Mouse (Mus musculus) right cerebral cortex, postnatal 25 days (tissue): ENCODE data around the gene Itfg1.
"Not testable (repeated sequence)": the region's sequence is repeated elsewhere in the genome, so short reads cannot be mapped to it uniquely, and the experiment has no call there.

Source experiments
- DNase-seq: peaks from one replicate; pipeline ENCODE4 v3.0.0; 2022

The Itfg1 gene

DNA sequence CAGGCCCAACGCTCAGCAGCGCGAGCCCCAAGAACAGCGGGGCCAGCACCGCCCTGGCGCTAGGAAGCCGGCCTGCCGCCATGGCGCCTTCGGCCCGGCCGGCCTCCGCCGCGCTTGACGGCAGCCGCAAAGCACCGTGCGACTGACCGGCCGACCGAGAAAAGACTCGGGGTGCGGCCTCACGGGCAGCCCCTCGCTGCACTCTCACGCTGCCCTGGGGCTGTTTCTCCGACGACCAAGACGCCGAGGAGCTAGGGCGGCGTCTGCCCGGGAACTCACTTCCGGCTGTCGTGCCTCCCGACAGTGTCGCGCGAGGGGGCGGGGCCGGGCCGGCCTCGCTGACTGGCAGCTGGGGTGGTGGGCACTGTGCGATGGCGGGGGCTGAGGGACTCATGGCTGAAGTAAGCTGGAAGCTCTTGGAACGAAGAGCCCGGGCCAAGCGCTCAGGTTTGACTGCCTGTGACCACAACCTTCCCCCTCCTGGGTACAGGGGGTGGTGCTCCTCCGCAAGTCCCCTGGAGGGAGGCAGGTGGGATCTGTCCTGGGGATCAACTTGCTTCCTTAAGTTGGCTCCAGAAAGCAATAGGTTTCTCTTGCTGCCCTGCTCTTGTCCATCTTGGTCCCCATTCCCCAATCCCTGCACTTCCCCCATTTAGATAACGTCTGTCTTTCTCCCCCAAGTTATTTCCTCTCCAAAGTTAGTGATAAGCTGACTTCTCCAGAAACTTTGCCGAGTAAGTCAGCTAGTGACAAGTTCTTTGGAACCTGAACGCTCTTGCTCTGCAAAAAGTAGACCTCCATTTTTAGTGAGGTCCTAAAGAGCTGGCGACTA lies at the start of gene Itfg1, which contains the start of gene Phkb:
Gene Itfg1 (minus strand): TSS at position 265 of the 832 bp plus-strand sequence.
Gene Phkb (plus strand): TSS at position 303 of the 832 bp plus-strand sequence.
- DNase-seq: peak; percentile 92

DNA sequence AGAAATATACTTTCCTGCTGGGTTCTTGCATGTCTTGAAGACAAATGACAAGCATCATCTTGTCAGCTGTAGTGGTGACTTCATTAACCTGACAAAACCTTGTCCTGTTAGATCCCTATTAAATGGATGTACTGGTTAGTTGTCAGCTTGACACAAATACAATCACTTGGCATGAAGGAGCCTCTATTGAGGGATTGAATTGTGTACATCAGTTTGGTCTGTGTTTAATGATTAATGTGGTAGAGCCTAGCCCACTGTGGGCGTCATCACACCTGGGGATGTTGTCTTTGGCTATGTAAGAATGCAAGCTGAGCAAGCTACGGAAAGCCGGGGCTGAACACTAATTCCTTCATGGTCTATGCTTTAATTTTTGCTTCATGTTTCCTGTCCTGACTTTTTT lies 44.1 kb upstream of the Itfg1 start:
- no peak for DNase-seq

DNA sequence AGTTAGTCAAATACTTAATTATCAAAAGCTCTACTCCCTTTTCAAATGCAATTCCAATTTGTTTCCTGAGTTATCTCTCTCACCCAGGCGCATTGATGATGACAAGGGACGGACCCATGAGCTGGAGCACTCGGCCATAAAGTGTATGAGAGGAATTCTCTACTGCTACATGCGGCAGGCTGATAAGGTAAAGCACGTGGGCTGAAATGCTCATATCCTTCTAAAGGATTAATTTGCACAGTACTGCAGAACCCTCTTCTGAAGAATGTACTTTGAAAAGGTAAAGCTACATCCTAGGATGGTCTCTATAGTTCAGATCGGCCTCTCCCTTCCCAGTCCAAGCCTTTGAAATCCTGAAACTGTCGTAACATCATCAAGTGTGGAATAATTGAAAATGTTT lies 38.9 kb upstream of the Itfg1 start:
- no peak for DNase-seq

DNA sequence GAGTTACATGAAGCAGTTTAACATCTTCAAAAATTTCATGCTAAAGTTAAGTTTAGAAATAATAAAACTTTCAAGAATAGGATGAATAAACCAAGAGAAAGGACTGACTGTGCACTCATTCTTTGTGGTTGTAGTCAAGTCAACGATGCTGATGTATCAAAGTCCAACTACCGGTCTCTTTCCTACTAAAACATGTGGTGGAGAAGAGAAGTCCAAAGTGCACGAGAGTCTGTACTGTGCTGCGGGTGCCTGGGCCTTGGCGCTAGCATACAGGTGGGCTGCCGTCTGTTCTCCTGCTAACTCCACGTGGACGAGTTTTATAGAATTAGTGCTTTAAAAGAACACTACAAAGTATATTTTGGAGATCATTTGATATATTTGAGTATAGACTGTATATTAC lies 37.3 kb upstream of the Itfg1 start:
- DNase-seq: no peak

DNA sequence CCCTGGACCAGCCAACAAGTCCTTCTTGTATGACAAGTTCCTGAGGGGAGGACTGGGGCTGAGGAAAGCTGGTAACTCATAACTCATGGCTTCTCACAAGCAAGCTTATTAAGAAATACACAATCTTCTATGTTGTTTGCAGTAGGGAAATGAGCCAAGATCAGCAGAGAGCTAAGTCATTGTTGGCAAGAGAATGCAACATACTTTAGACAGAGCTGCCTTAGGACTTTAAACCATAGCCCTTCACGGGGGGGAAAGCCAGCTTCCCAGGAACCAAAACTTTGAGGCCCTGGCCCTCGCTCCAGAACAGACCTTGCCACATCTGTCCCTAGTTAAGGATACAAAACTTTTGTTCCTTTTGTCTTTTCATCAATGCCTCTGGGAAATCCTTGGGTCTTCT lies 30.9 kb upstream of the Itfg1 start:
- no peak for DNase-seq

DNA sequence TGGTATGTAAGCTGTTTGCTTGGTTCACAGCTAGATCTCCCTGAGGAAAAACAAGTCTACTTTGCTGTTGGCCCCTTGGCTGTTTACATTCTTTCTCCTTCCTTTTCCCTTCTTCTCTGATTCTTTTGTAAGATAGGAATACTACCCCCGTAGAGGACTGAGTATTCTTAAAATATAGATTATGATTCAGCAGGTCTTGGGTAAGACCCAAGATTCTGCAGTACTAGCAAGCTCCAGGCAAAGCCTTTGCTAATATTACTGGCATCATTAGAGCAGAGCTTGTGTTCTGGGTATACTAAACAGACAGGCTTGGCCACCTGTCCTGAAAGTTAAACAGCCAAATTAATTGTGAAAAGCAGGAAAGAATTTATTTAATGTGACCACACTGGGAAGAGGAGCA lies 21.7 kb upstream of the Itfg1 start:
- no peak for DNase-seq

DNA sequence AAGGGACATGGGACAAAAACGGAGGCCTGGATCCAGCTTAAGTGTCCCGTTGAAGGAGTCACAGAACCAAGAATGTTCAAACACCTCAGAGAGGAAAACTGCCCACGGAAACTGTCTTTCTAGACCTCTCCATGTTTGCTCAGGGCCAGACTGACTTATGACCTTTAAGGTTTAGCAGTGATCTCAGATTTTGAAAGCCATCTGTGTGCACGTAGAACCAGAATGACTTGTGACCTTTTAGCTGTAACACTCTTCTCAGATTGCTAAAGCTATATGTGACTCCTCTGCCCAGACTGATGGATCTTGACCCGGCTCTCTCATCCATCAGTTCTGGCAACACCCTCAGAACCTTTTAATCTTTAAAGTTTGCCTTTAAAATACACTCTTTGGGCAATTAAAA lies 19.9 kb upstream of the Itfg1 start:
- no peak for DNase-seq

DNA sequence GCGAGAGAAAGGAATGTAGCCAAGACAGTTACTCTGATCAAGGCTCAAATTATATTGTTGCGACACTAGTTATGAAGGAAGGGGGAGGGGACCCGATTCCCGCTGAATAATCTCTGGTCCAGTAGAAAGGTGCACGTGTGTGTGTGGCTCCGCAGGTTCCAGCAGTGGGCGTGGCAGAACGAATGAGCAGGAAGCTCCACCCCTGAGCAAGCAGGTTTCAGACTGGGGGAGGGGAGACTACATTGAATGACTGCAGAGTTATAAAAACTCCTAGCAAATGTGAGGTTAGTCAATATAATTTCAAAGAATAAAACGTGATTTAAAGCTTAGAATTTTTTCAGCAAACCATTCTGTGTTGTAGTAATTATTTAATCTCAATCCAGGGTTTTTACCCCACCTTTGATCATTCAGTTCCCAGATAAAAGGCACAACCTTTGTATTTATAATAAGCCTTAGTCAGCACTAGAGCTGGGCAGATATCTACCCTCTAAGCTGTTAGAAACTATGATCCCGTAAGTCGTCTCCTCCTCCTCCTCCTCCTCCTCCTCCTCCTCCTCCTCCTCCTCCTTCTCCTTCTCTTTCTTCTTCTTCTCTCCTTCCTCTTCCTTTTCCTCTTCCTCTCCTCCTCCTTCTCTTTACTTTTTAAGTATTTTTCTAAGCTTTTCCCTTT lies 16.6 kb upstream of the Itfg1 start:
- DNase-seq: not testable (repeated sequence)

DNA sequence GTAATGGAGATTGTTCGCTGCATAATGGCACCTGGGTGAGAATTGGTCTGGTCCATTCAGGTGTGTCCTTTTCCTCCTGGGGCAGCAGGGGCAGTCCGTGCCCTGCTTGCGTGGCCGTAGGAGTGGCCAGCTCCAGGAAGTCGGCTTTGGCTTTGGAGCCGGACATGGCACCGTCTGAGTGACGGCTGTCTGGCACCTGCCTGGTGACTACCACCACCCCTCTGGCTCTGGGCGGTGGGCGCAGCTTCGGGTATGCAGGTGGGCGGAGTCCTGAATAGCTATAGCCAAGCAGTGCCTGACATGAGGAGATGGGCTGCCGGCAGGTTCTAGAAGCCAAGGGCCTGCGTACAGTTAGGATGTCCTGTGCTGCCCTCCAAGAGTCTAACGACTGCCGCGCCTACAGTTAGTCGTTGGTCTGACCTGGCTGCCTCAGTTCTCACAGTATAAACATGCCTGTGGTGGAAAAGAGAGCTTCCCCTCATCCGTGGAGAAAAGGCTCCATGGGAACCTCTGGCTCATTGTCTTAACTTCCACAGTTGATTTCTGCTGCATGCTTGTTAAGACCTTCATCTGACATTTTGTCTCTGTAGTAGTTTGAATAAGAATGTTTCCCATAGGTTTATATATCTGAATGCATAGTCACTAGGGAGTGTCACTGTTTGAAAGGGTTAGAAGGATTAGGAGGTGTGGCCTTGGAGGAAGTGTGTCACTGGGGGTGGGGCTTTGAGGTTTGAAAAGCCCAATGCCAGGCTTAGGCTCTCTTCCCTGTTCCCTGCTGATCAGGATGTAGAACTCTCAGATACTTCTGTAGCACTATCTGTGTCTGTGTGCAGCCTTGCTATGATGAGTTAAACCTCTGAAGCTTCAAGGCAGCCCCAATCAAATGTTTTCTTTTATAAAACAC lies 13.8 kb upstream of the Itfg1 start:
- no peak for DNase-seq

DNA sequence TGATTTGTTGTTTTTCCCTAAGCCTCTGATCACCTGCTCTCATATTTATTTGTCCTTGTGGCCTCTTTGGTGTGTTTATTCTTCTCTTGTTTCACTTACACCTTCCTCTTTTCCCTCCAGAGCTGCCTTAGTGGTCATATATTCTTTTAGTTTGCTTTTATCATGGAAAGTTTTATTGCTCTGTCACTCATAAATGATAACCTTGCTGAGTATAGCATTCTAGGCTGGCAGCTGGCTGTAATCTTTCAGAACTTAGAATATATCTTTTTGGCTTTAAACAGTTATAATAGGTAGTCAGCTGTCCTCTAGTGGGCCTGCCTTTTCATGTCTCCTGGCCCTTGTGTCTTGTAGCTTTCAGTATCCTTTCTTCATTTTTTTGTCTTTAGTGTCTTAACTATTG lies 5.2 kb upstream of the Itfg1 start:
- no peak for DNase-seq

DNA sequence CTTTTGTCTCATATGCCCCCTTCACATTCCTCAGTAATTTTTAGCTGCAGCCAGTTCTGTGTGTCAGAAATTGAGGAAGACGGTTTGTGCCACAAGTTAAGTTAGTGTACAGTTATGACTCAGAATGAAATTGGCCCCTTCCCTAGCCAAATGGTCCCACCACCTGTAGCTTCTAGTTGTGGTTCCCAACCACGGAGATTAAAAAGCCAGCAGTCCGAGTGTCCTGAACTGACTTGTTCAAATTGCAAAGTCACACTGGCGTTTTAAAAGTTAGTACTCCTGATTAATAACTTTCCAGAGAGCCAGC lies 721 bp upstream of the Itfg1 start:
- no peak for DNase-seq

DNA sequence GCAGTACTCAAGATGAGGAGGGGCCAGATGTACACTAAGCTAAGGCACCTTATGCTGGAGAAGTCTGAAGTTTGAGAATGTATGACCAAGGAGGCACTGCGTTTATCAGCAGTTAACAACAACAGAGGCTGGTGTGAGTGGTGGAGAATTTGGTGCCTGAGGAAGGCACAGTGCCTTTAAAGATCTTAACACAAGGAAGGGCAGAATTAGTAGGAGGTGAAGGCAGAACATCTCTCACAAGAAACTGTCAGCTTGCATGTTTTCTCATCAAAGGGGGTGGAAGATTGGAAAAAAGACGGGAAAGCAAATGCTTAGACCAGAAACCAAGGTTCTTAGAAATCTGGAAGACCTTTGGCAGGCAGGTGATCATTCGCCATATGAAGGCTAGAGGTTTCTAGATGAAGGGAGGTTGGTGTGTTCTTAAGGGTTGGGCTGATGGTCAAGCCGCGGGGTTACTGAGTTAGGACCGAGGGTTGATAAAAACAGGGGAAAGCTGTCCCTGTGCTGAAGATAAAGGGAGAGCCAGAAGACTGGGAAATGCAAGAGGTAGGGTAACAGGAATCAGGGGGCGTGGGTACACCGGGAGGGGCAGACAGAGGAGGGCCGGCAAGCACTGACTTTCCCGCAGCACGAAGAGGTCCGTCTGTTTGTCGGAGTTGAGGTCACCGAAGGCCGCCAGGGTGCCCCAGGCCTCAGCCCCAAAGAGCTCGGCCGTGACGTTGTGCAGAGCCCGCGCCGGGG lies 635 bp downstream of the Itfg1 start:
- DNase-seq: no peak

DNA sequence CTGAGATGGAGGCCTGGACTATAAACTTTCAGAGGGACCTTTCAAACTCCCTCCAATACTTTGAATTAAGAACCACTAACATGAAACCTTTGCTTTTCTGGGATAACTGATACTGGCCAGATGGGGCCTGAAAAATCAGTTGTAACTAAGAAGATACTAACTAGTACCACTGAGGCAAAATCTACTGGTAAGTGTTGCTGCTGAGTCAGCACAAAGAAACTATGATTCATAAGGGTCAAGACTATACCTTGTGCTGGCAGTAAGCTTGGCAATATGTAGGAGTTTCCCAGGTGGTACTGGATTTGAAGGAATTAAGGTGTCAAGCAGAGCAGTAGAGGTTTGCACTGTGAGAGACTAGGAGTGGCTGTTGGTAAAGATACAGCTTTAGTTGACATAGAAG lies 27.1 kb downstream of the Itfg1 start:
- DNase-seq: no peak

DNA sequence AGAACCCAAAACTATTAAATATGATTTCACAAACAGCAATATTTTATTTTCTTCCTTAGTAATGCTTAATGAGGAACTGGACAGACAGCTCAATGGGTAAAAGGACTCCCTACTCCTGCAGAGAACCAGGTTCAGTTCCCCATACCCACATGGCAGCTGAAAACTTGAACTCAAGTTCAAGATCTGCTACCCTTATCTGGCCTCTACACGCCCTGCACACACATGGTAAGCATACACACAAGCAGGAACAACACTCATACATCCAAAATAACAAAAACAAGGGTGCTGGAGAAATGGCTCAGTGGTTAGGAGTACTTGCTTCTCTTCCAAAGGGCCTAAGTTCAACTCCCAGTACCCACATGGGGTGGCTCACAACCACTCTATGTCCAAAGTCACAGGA lies 39.3 kb downstream of the Itfg1 start:
- no peak for DNase-seq

DNA sequence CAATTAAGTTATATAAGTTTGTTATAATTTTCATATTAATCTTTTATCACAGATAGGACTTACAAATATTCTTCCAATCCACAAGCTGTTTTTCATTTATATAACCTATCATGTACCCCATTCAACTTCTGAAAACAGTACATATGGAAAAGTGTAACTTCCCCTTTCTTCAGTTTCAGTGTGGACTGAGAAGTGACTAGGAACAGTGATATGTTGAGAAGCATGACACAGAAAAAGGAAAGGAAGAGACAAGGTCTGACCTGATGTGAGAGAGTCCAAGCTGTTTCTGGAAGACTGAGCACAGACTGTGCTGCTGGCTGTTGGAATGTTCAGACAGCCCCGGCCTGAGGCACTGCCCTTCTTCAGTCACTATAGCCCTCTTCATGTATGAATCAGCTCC lies 40.6 kb downstream of the Itfg1 start:
- DNase-seq: no peak

DNA sequence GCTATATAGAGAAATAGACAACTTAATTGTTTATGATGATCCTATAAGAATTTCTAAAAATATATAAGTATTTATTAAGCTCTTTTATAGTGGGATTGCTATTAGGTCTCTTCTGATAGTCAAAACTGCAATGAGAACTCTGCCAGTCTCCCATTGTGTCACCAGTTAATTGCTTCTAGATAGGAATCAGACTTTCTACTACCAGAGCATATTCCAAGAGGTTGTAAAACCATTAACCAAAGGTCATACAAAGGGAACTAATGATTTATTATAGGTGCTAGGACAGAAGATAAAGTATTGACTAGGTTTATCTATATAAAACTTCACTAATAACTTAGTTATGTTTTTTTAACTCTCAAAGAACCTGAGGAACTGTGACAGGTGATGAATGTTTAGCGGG lies 44.3 kb downstream of the Itfg1 start:
- not testable (repeated sequence) for DNase-seq

DNA sequence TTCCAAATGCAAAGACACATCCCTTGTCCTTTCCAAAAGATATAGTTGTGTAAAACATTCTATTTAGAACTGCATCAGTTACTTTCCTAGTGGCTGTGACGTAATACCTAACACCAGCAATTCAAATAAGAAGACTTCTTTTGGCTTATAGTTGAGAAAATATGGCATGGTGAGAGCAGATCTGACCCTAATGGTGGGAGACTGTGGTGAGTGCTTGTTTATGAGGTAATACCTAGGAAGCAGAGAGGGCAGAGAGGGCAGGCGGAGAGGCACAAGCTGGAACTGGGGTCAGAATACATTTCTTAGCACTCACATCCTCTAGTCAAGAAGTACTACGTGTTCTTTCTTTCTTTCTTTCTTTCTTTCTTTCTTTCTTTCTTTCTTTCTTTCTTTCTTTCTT lies 52.4 kb downstream of the Itfg1 start:
- DNase-seq: no peak

DNA sequence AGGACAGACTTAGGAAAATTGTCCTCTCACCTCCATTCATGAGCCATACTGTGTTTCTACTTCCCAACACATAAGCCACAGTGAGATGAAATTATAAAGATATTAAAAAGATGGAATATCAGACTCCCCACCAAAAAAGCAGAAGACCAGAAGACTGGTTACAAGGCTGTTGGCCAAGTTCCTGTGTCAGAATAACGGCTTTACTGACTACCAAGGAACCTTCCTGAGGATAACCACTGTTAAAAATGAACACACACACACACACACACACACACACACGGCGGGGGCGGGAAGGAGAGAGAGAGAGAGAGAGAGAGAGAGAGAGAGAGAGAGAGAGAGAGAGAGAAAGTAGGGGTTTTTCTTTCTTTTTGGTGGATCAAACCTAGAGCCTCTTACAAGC lies 52.8 kb downstream of the Itfg1 start:
- DNase-seq: no peak

DNA sequence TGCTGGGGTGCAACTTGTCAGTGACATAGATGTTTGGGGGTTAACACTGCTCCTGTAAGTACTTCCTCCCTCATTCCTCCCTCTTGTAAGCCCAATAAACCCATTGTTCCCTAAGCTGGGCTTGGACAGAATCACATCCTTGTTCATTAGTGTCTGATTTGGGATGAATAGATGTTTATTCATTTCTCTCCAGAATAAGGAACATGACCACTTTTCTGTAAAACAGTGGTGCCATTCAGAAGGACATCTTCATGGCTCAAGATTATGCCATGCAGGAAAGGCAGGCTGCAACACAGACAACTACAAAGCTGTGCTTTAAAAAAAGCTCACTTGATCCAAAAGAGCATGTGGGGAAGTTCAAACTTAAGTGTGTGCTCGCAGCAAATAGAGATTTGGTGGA lies 55.2 kb downstream of the Itfg1 start:
- DNase-seq: no peak

DNA sequence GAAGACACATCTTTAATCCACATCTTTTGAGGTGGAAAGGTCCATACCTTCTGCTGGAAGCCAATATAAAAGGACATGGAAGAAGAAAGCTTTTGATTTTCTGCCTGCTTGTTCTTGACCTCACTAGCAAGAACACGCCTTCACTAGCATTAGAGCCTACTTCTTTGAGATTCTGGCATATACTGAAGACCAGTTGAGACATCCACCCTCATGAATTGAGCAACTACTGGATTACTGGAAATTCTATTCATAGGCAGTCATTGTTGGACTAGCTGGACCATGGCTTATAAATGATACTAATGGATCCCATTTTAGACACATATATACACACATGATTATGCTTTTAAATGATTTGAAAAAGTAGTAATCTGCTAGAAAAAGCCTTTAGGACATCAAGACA lies 56.9 kb downstream of the Itfg1 start:
- no peak for DNase-seq

DNA sequence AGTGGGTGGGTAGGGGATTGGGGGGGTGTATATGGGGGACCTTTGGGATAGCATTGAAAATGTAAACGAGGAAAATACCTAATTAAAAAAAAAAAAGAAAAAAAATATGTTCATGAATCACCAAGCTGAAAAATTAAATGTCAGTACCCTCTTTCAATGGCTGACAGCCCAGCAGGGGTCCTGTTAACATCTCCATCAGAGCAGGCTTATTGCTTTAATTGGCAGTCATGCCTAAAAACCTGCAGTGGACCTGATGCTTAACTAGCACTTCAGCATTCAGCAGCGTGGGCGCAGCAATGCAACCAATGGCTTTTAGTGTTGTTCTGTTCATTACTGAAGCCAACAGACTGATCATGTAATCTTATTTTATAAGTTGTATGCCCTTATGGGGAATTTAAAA lies 60.6 kb downstream of the Itfg1 start:
- no peak for DNase-seq

DNA sequence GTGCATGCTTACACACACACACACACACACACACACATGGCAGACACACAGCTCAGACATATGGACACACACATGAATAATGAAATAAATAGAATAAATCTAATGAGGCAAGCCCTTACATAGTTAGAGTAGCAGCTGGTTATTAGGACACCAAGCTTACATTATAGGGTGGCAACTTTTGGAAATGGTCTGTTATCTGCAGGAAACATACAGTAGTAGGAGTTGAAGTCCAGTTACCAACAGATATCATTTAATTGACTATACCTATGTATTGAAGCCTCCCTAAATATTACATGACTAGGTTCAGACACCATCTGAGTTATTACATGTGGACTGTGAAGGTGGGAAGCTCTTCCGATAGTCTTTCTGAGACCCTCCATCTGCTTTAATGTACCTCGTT lies 95.7 kb downstream of the Itfg1 start:
- DNase-seq: no peak

DNA sequence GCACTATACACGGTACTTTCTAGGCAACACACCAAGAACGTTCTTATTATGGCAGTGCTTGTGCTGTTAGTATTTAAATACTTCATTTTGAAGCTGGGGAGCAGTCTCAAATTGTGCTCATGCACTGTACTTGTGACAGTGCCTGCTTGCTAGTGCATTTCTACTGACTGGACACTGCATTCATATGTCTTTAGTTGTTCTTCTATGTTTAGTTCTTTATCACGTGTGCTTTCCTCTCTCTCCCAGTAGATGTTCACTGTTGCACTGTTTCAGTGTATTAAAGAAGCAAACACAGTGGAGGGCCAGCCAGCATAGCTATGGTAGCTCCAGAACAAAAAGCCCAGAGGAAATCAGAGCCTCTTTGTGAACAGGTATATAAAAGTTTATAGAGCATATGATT lies 110.2 kb downstream of the Itfg1 start:
- DNase-seq: no peak
